Mouse (Mus musculus): ENCODE results near the gene Tex26.

DNA sequence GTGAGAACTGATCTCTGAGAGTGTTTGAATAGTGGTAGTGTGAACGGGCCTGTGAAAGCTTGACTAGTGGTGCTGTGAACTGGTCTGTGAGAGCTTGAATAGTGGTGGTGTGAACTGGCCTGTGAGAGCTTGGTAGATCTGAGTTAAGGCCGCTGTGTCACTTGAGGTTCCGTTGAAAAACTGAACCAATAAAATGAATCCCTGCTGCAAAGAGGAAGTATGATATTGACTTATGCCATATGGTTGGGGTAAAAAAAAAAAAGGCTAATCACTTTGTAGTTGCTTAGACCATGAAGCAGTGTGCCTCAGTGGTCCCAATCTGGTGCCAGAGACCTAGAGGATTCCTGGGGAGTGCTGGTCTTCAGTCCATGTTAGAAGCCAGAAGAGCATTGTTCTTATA lies 30.0 kb upstream of the Tex26 start:
- TF ChIP-seq CTCF (IDR thresholded peaks at IDR 0.05; ENCODE audit: extremely low read depth, insufficient read depth, insufficient read length, insufficient replicate concordance) = no peak
- TF ChIP-seq POLR2A (IDR thresholded peaks at IDR 0.05; ENCODE audit: low read depth, low read length) = no peak
